Mouse (Mus musculus) midbrain, embryonic 12.5 days (tissue): ENCODE results near the gene Msh5. TPM values are rescaled to one million over a fixed set of nuclear protein-coding genes. Genes with fewer than 3 reads are reported as not detected.

Source experiments
- ATAC-seq: fragments of 200-750 bp; cut with Nextera tagmentation; 2 replicates; pipeline ENCODE4 v1.8.0; 2017; ENCODE audit warnings: low read depth, moderate TSS enrichment, moderate library complexity; ENCODE audit not compliant: low FRiP score
- H3K27ac ChIP-seq: fragments of 300-500 bp; sonication (generic); replicated peaks from 2 replicates; pipeline ENCODE4 v1.5.1; 2016; ENCODE audit warnings: mild to moderate bottlenecking
- H3K27me3 ChIP-seq: fragments of 300-500 bp; sonication (generic); 2 replicates; pipeline ENCODE4 v1.6.1; 2016; ENCODE audit warnings: mild to moderate bottlenecking
- H3K36me3 ChIP-seq: fragments of 300-500 bp; sonication (generic); 2 replicates; pipeline ENCODE4 v1.6.1; 2016
- H3K4me1 ChIP-seq: fragments of 300-500 bp; sonication (generic); 2 replicates; pipeline ENCODE4 v1.6.1; 2016
- H3K4me2 ChIP-seq: fragments of 300-500 bp; sonication (generic); replicated peaks from 2 replicates; pipeline ENCODE4 v1.6.1; 2016; ENCODE audit warnings: mild to moderate bottlenecking, moderate library complexity
- H3K4me3 ChIP-seq: fragments of 300-500 bp; sonication (generic); 2 replicates; pipeline ENCODE4 v1.5.1; 2016; ENCODE audit warnings: mild to moderate bottlenecking
- H3K9ac ChIP-seq: fragments of 300-500 bp; sonication (generic); replicated peaks from 2 replicates; pipeline ENCODE4 v1.6.1; 2016; ENCODE audit warnings: mild to moderate bottlenecking, moderate library complexity
- H3K9me3 ChIP-seq: fragments of 300-500 bp; sonication (generic); 2 replicates; pipeline ENCODE4 v1.6.1; 2016; ENCODE audit warnings: mild to moderate bottlenecking
- WGBS: fragments of 180-500 bp; shearing (Covaris S2); methylation state at CpG from one replicate; pipeline ENCODE4 v1.1.7; 2016; 5-methylcytosine and 5-hydroxymethylcytosine counted together
- polyA plus RNA-seq: library from polyadenylated mRNA; unstranded; fragments of >200 nt; fragmentation: Nextera tagmentation; extraction: Ambion mirVana; gene quantifications from 2 replicates; pipeline ENCODE4 v1.2.1, GENCODE M21; 2016

Msh5 gene
- polyA plus RNA-seq, 1 experiment from 2014 or later, result 7.6 TPM

- Histone ChIP-seq H3K4me2 (peak overlapping the region; percentile 67), H3K27ac (peak overlapping the region; percentile 93), H3K9me3 (0 out of 2 replicates have a peak, but pooled peaks cover 4% of the 10 kb centered on the region), H3K27me3 (no peaks in the 10 kb centered on the region), H3K4me1 (peaks cover 47% of the 10 kb centered on the region), H3K4me3 (peak overlapping the region; percentile 52), H3K9ac (peak overlapping the region; percentile 83), H3K36me3 (peaks cover 39% of the 10 kb centered on the region)
- WGBS, result 71% methylated on average over 12 of the region's 12 CpGs
- no peak for ATAC-seq
Observed at GRCm38 (mm10) chr17:35052271-35052798, 5.8 kb upstream of the Msh5 start.

- Histone ChIP-seq H3K4me2 (peak overlapping the region; percentile 67), H3K36me3 (peaks cover 32% of the 10 kb centered on the region), H3K27me3 (no peaks in the 10 kb centered on the region), H3K9me3 (0 out of 2 replicates have a peak, but pooled peaks cover 4% of the 10 kb centered on the region), H3K9ac (peak overlapping the region; percentile 83), H3K27ac (peak overlapping the region; percentile 93), H3K4me1 (peaks cover 53% of the 10 kb centered on the region), H3K4me3 (peak overlapping the region; percentile 52)
- ATAC-seq, result peak; percentile 70
- 2% methylated on average over 21 of the region's 21 CpGs for WGBS
Observed at GRCm38 (mm10) chr17:35051156-35052086, 4.9 kb upstream of the Msh5 start.

- Histone ChIP-seq H3K9me3 (0 out of 2 replicates have a peak, but pooled peaks cover 4% of the 10 kb centered on the region), H3K4me1 (peaks cover 65% of the 10 kb centered on the region), H3K36me3 (peaks cover 22% of the 10 kb centered on the region), H3K4me2 (peak overlapping the region; percentile 67), H3K27ac (peak overlapping the region; percentile 93), H3K27me3 (no peaks in the 10 kb centered on the region), H3K4me3 (peak overlapping the region; percentile 52), H3K9ac (peak overlapping the region; percentile 83)
- no peak for ATAC-seq
- 0% methylated on average over 24 of the region's 27 CpGs for whole genome bisulfite sequencing
Observed at GRCm38 (mm10) chr17:35050126-35050750, 3.7 kb upstream of the Msh5 start.

- peaks cover 65% of the 10 kb centered on the region for H3K4me1 ChIP-seq
- H3K9me3 ChIP-seq, result 0 out of 2 replicates have a peak, but pooled peaks cover 4% of the 10 kb centered on the region
- H3K27me3 ChIP-seq, result no peaks in the 10 kb centered on the region
- H3K4me2 ChIP-seq, result peak within 1 kb of the TSS; percentile 67
- no peak for ATAC-seq
- peak within 1 kb of the TSS; percentile 52 for H3K4me3 ChIP-seq
- peaks cover 18% of the 10 kb centered on the region for H3K36me3 ChIP-seq
- peak within 1 kb of the TSS; percentile 93 for H3K27ac ChIP-seq
- peak within 1 kb of the TSS; percentile 83 for H3K9ac ChIP-seq
- 2% methylated on average over 11 of the region's 11 CpGs for whole genome bisulfite sequencing
Observed at GRCm38 (mm10) chr17:35049561-35050016, 3.0 kb upstream of the Msh5 start, which contains the start of gene Clic1. TSS of gene Clic1 (plus strand) at chr17:35049966.

GRCm38 (mm10) chr17:35048932-35049440 lies 2.4 kb upstream of the Msh5 start:
- Histone ChIP-seq H3K4me1 (peaks cover 65% of the 10 kb centered on the region), H3K4me3 (no peak overlapping the region), H3K27ac (peak overlapping the region; percentile 93), H3K9ac (no peak overlapping the region), H3K27me3 (no peaks in the 10 kb centered on the region), H3K9me3 (0 out of 2 replicates have a peak, but pooled peaks cover 1% of the 10 kb centered on the region), H3K4me2 (peak overlapping the region; percentile 67), H3K36me3 (peaks cover 12% of the 10 kb centered on the region)
- 72% methylated on average over 5 of the region's 5 CpGs for WGBS
- no peak for ATAC-seq

- no peaks in the 10 kb centered on the region for H3K27me3 ChIP-seq
- H3K4me2 ChIP-seq, result no peak overlapping the region; the same call in 1 of the 2 replicates
- peaks cover 7% of the 10 kb centered on the region; the same call in 1 of the 2 replicates for H3K36me3 ChIP-seq
- peak overlapping the region; percentile 61 for H3K27ac ChIP-seq
- peaks cover 65% of the 10 kb centered on the region for H3K4me1 ChIP-seq
- no peak overlapping the region for H3K4me3 ChIP-seq
- H3K9me3 ChIP-seq, result no peaks in the 10 kb centered on the region
- WGBS, result 39% methylated on average over 11 of the region's 11 CpGs
- no peak for ATAC-seq
- no peak overlapping the region for H3K9ac ChIP-seq
Observed at GRCm38 (mm10) chr17:35048149-35048931, 1.8 kb upstream of the Msh5 start.

- H3K9ac ChIP-seq, result no peak overlapping the region
- no peaks in the 10 kb centered on the region for H3K9me3 ChIP-seq
- H3K27ac ChIP-seq, result peak overlapping the region; percentile 61; the same call in 1 of the 2 replicates
- H3K27me3 ChIP-seq, result no peaks in the 10 kb centered on the region
- H3K4me1 ChIP-seq, result peaks cover 61% of the 10 kb centered on the region
- no peak overlapping the region for H3K4me2 ChIP-seq
- ATAC-seq, result no peak
- H3K36me3 ChIP-seq, result 0 out of 2 replicates have a peak, but pooled peaks cover under 1% of the 10 kb centered on the region
- H3K4me3 ChIP-seq, result no peak overlapping the region
- WGBS, result 57% methylated on average over 1 of the region's 1 CpGs
Observed at GRCm38 (mm10) chr17:35047688-35048087, 1.1 kb upstream of the Msh5 start.

GRCm38 (mm10) chr17:35045807-35046680 lies 501 bp downstream of the Msh5 start:
- Histone ChIP-seq H3K9ac (peak overlapping the region; percentile 81), H3K4me2 (peak overlapping the region; percentile 91), H3K4me3 (peak overlapping the region; percentile 53), H3K36me3 (no peaks in the 10 kb centered on the region), H3K4me1 (peaks cover 48% of the 10 kb centered on the region), H3K9me3 (no peaks in the 10 kb centered on the region), H3K27ac (peak overlapping the region; percentile 79), H3K27me3 (no peaks in the 10 kb centered on the region)
- ATAC-seq, result peak; percentile 75
- WGBS, result 7% methylated on average over 43 of the region's 48 CpGs

GRCm38 (mm10) chr17:35044904-35045806 lies 1.4 kb downstream of the Msh5 start:
- ATAC-seq, result no peak
- no peak overlapping the region for H3K27ac ChIP-seq
- peak overlapping the region; percentile 81; the same call in 1 of the 2 replicates for H3K9ac ChIP-seq

More at GRCm38 (mm10) chr17:35044904-35045806, 1.4 kb downstream of the Msh5 start:
- peak overlapping the region; percentile 53; the same call in 1 of the 2 replicates for H3K4me3 ChIP-seq
- WGBS, result 92% methylated on average over 7 of the region's 7 CpGs
- H3K4me1 ChIP-seq, result peaks cover 44% of the 10 kb centered on the region
- H3K27me3 ChIP-seq, result no peaks in the 10 kb centered on the region
- H3K9me3 ChIP-seq, result no peaks in the 10 kb centered on the region
- H3K36me3 ChIP-seq, result no peaks in the 10 kb centered on the region
- peak overlapping the region; percentile 91 for H3K4me2 ChIP-seq
